Mouse (Mus musculus): Measurements from ENCODE around the gene Cpm. TPM values are rescaled to one million over a fixed set of nuclear protein-coding genes. Genes with fewer than 3 reads are reported as not detected.

Gene Cpm
- total and polyA plus RNA-seq, 3 experiments = 2.8 to 4.0 (median 3.5) TPM

- TF ChIP-seq POLR2A (IDR thresholded peaks at IDR 0.05; ENCODE audit: insufficient read depth, low read depth, low read length) = no peak
- TF ChIP-seq CTCF (IDR thresholded peaks at IDR 0.05) = no peak
- no peak for TF ChIP-seq EP300 (IDR thresholded peaks at IDR 0.05; ENCODE audit: insufficient read depth, low read depth, low read length)
- intact Hi-C loops (cut with DNase I) = loop anchor here (10.0 kb wide), 1 partner anchor 295 kb away; no protein-coding TSS in a partner anchor
- 77% methylated on average over 10 of the region's 10 CpGs for WGBS
- no peaks in the 10 kb centered on the region for H3K4me1 ChIP-seq (ENCODE audit: control insufficient read depth, insufficient read depth, low read length)
- no peak overlapping the region for H3K27ac ChIP-seq
- H3K4me3 ChIP-seq = no peak overlapping the region
- DNase-seq = no peak
- H3K79me2 ChIP-seq (replicated peaks; ENCODE audit: control insufficient read depth, insufficient read depth, low read length) = no peaks in the 10 kb centered on the region
- H3K36me3 ChIP-seq (ENCODE audit: control insufficient read depth, insufficient read depth, low read length) = no peaks in the 10 kb centered on the region
- H3K27me3 ChIP-seq (ENCODE audit: control insufficient read depth, insufficient read depth, low read length) = no peaks in the 10 kb centered on the region
- H3K9ac ChIP-seq (ENCODE audit: low read depth, low read length) = no peak overlapping the region
Observed at GRCm38 (mm10) chr10:117669449-117670090, 40.3 kb downstream of the Cpm start.

- Histone ChIP-seq H3K27ac (no peak overlapping the region), H3K36me3 (ENCODE audit: control insufficient read depth, insufficient read depth, low read length) (no peaks in the 10 kb centered on the region), H3K79me2 (replicated peaks; ENCODE audit: control insufficient read depth, insufficient read depth, low read length) (no peaks in the 10 kb centered on the region), H3K27me3 (ENCODE audit: control insufficient read depth, insufficient read depth, low read length) (no peaks in the 10 kb centered on the region), H3K4me3 (no peak overlapping the region), H3K9ac (ENCODE audit: low read depth, low read length) (no peak overlapping the region), H3K4me1 (ENCODE audit: control insufficient read depth, insufficient read depth, low read length) (no peaks in the 10 kb centered on the region)
- no peak for DNase-seq
- TF ChIP-seq POLR2A (IDR thresholded peaks at IDR 0.05; ENCODE audit: insufficient read depth, low read depth, low read length) (no peak), EP300 (IDR thresholded peaks at IDR 0.05; ENCODE audit: insufficient read depth, low read depth, low read length) (no peak), CTCF (IDR thresholded peaks at IDR 0.05) (no peak)
- WGBS = 82% methylated on average over 3 of the region's 3 CpGs
- intact Hi-C loops (cut with DNase I) = loop anchor here (10.0 kb wide), 1 partner anchor 295 kb away; no protein-coding TSS in a partner anchor
Observed at GRCm38 (mm10) chr10:117670092-117670491, 40.8 kb downstream of the Cpm start.

GRCm38 (mm10) chr10:117670791-117671190 lies 41.5 kb downstream of the Cpm start:
- H3K9ac ChIP-seq (ENCODE audit: low read depth, low read length) = no peak overlapping the region
- intact Hi-C loops (cut with DNase I) = loop anchor here (10.0 kb wide), 1 partner anchor 296 kb away; no protein-coding TSS in a partner anchor
- no peaks in the 10 kb centered on the region for H3K79me2 ChIP-seq (replicated peaks; ENCODE audit: control insufficient read depth, insufficient read depth, low read length)
- no peak for TF ChIP-seq POLR2A (IDR thresholded peaks at IDR 0.05; ENCODE audit: insufficient read depth, low read depth, low read length)
- no peak for TF ChIP-seq EP300 (IDR thresholded peaks at IDR 0.05; ENCODE audit: insufficient read depth, low read depth, low read length)
- no peak for TF ChIP-seq CTCF (IDR thresholded peaks at IDR 0.05)
- H3K36me3 ChIP-seq (ENCODE audit: control insufficient read depth, insufficient read depth, low read length) = no peaks in the 10 kb centered on the region
- DNase-seq = no peak
- H3K4me1 ChIP-seq (ENCODE audit: control insufficient read depth, insufficient read depth, low read length) = no peaks in the 10 kb centered on the region
- WGBS = 85% methylated on average over 5 of the region's 5 CpGs
- H3K4me3 ChIP-seq = no peak overlapping the region
- no peaks in the 10 kb centered on the region for H3K27me3 ChIP-seq (ENCODE audit: control insufficient read depth, insufficient read depth, low read length)
- H3K27ac ChIP-seq = no peak overlapping the region

- Histone ChIP-seq H3K79me2 (replicated peaks; ENCODE audit: control insufficient read depth, insufficient read depth, low read length) (no peaks in the 10 kb centered on the region), H3K4me3 (no peak overlapping the region), H3K4me1 (ENCODE audit: control insufficient read depth, insufficient read depth, low read length) (no peaks in the 10 kb centered on the region; the same call in 1 of the 2 replicates), H3K27ac (no peak overlapping the region), H3K9ac (ENCODE audit: low read depth, low read length) (no peak overlapping the region), H3K27me3 (ENCODE audit: control insufficient read depth, insufficient read depth, low read length) (no peaks in the 10 kb centered on the region), H3K36me3 (ENCODE audit: control insufficient read depth, insufficient read depth, low read length) (no peaks in the 10 kb centered on the region)
- 90% methylated on average over 9 of the region's 9 CpGs for WGBS
- intact Hi-C loops (cut with DNase I) = loop anchor here (10.0 kb wide), 1 partner anchor 296 kb away; no protein-coding TSS in a partner anchor
- DNase-seq = no peak
- TF ChIP-seq EP300 (IDR thresholded peaks at IDR 0.05; ENCODE audit: insufficient read depth, low read depth, low read length) (no peak), CTCF (IDR thresholded peaks at IDR 0.05) (no peak), POLR2A (IDR thresholded peaks at IDR 0.05; ENCODE audit: insufficient read depth, low read depth, low read length) (no peak)
Observed at GRCm38 (mm10) chr10:117671266-117671665, 42.0 kb downstream of the Cpm start.

GRCm38 (mm10) chr10:117671930-117672666 lies 42.8 kb downstream of the Cpm start:
- intact Hi-C loops (cut with DNase I) = loop anchor here (10.0 kb wide), 1 partner anchor 297 kb away; no protein-coding TSS in a partner anchor
- no peaks in the 10 kb centered on the region for H3K36me3 ChIP-seq (ENCODE audit: control insufficient read depth, insufficient read depth, low read length)
- no peaks in the 10 kb centered on the region for H3K79me2 ChIP-seq (replicated peaks; ENCODE audit: control insufficient read depth, insufficient read depth, low read length)
- DNase-seq = no peak
- 85% methylated on average over 13 of the region's 13 CpGs for WGBS
- H3K4me1 ChIP-seq (ENCODE audit: control insufficient read depth, insufficient read depth, low read length) = no peaks in the 10 kb centered on the region; the same call in 1 of the 2 replicates
- H3K9ac ChIP-seq (ENCODE audit: low read depth, low read length) = no peak overlapping the region
- H3K4me3 ChIP-seq = no peak overlapping the region
- H3K27me3 ChIP-seq (ENCODE audit: control insufficient read depth, insufficient read depth, low read length) = no peaks in the 10 kb centered on the region
- no peak overlapping the region for H3K27ac ChIP-seq
- TF ChIP-seq POLR2A (IDR thresholded peaks at IDR 0.05; ENCODE audit: insufficient read depth, low read depth, low read length) = no peak
- no peak for TF ChIP-seq EP300 (IDR thresholded peaks at IDR 0.05; ENCODE audit: insufficient read depth, low read depth, low read length)
- TF ChIP-seq CTCF (IDR thresholded peaks at IDR 0.05) = no peak

Data from heart, adult 2 months (tissue).